Mouse (Mus musculus) embryonic facial prominence, embryonic 14.5 days (tissue): ENCODE results near the gene Bin2. TPM values are rescaled to one million over a fixed set of nuclear protein-coding genes. Genes with fewer than 3 reads are reported as not detected.

Source experiments
- ATAC-seq: fragments of 200-750 bp; cut with Nextera tagmentation; 2 replicates; pipeline ENCODE4 v1.8.0; 2017; ENCODE audit warnings: low read depth, moderate number of reproducible peaks, moderate TSS enrichment
- DNase-seq: peaks from one replicate; pipeline ENCODE4 v3.0.0-alpha.2; 2015; ENCODE audit warnings: low spot score
- H3K27ac ChIP-seq: fragments of 300-500 bp; sonication (generic); replicated peaks from 2 replicates; pipeline ENCODE4 v1.5.1; 2014; ENCODE audit warnings: low read depth, mild to moderate bottlenecking, low read length, moderate library complexity
- H3K27me3 ChIP-seq: fragments of 300-500 bp; sonication (generic); replicated peaks from 2 replicates; pipeline ENCODE4 v1.6.1; 2014; ENCODE audit warnings: low read length; ENCODE audit not compliant: control insufficient read depth, insufficient read depth
- H3K36me3 ChIP-seq: fragments of 300-500 bp; sonication (generic); 2 replicates; pipeline ENCODE4 v1.6.1; 2014; ENCODE audit warnings: low read length, mixed read lengths; ENCODE audit not compliant: control insufficient read depth, insufficient read depth
- H3K4me1 ChIP-seq: fragments of 300-500 bp; sonication (generic); 2 replicates; pipeline ENCODE4 v1.6.1; 2014; ENCODE audit warnings: antibody characterized with exemption, low read length; ENCODE audit not compliant: control insufficient read depth, insufficient read depth
- H3K4me2 ChIP-seq: fragments of 300-500 bp; sonication (generic); 2 replicates; pipeline ENCODE4 v1.6.1; 2014; ENCODE audit warnings: low read depth, mild to moderate bottlenecking, low read length, moderate library complexity, mixed read lengths
- H3K4me3 ChIP-seq: fragments of 300-500 bp; sonication (generic); 2 replicates; pipeline ENCODE4 v1.5.1; 2014; ENCODE audit warnings: low read depth, mild to moderate bottlenecking, low read length
- H3K9ac ChIP-seq: fragments of 300-500 bp; sonication (generic); 2 replicates; pipeline ENCODE4 v1.6.1; 2014; ENCODE audit warnings: low read depth, mild to moderate bottlenecking, low read length, moderate library complexity, mixed read lengths
- H3K9me3 ChIP-seq: fragments of 300-500 bp; sonication (generic); 2 replicates; pipeline ENCODE4 v1.6.1; 2016; ENCODE audit warnings: low read length; ENCODE audit not compliant: control insufficient read depth
- WGBS: fragments of 180-500 bp; shearing (Covaris S2); extraction: QIAGEN DNeasy Blood & Tissue Kit; methylation state at CpG from one replicate; pipeline ENCODE4 v1.1.7; 2014; 5-methylcytosine and 5-hydroxymethylcytosine counted together
- polyA plus RNA-seq: library from polyadenylated mRNA; unstranded; fragments of >200 nt; fragmentation: Nextera tagmentation; extraction: Ambion mirVana; gene quantifications from 2 replicates; pipeline ENCODE4 v1.2.1, GENCODE M21; 2014

The Bin2 gene
- polyA plus RNA-seq, 1 experiment from 2014 or later, result 2.3 TPM

DNA sequence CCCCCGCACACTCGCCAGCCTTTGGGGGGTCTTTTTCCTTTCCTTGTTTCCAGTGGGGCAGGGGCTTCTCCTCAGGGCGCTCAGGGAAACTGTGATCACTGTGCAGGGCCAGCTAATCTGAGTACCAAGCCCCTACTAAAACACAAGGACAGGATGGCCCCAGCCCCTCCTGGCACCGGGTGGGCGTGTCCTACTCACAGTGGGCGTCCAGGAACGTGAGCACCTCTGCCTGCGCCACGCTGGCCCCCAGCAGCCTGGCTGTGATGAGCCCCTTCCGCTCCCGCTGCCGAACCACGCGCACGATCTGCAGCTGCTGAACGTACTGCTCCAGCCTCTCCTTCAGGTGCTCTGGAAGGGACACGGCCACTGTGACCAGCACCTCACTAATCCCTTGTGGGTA is 34.6 kb upstream of the Bin2 start:
- no peaks in the 10 kb centered on the region for H3K9me3 ChIP-seq
- 0 out of 2 replicates have a peak overlapping the region, but pooled peaks have one; percentile 25 for H3K9ac ChIP-seq
- H3K4me2 ChIP-seq, result peak overlapping the region; percentile 47
- 6% methylated on average over 17 of the region's 17 CpGs for WGBS
- ATAC-seq (no peak), DNase-seq (no peak)
- H3K4me1 ChIP-seq, result peaks cover 5% of the 10 kb centered on the region; the same call in 1 of the 2 replicates
- no peaks in the 10 kb centered on the region for H3K36me3 ChIP-seq
- H3K27me3 ChIP-seq, result peaks cover 11% of the 10 kb centered on the region; the same call in 1 of the 2 replicates
- no peak overlapping the region for H3K27ac ChIP-seq
- peak overlapping the region; percentile 11; the same call in 1 of the 2 replicates for H3K4me3 ChIP-seq

- DNase-seq (no peak), ATAC-seq (no peak)
- Histone ChIP-seq H3K9me3 (no peaks in the 10 kb centered on the region), H3K4me2 (no peak overlapping the region), H3K9ac (no peak overlapping the region), H3K27me3 (peaks cover 11% of the 10 kb centered on the region; the same call in 1 of the 2 replicates), H3K4me1 (peaks cover 5% of the 10 kb centered on the region; the same call in 1 of the 2 replicates), H3K4me3 (no peak overlapping the region), H3K36me3 (no peaks in the 10 kb centered on the region), H3K27ac (no peak overlapping the region)
- WGBS, result 74% methylated on average over 6 of the region's 6 CpGs
Measured at GRCm38 (mm10) chr15:100701856-100702255, 32.5 kb upstream of the Bin2 start.

DNA sequence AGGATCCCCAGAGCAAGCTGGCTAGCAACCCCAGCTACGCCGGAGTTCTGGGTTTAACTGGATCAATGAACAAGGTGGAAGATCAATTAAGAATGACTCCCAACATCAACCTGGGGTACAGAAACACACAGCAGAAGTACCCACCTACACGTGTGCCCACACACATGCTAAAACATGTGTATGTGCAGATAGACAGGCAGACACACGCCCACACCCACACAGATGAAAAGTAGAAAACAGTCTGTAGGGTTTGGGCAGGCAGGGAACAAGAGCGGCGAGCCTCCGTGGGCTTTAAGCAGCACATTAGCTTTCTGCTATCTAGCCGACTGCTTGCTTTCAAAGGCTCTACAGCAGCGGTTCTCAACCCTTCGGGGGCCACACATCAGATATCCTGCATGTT is 31.8 kb upstream of the Bin2 start:
- H3K4me3 ChIP-seq, result no peak overlapping the region
- DNase-seq (no peak), ATAC-seq (no peak)
- H3K9me3 ChIP-seq, result no peaks in the 10 kb centered on the region
- no peak overlapping the region for H3K4me2 ChIP-seq
- peaks cover 5% of the 10 kb centered on the region; the same call in 1 of the 2 replicates for H3K4me1 ChIP-seq
- peaks cover 11% of the 10 kb centered on the region; the same call in 1 of the 2 replicates for H3K27me3 ChIP-seq
- H3K27ac ChIP-seq, result no peak overlapping the region
- no peak overlapping the region for H3K9ac ChIP-seq
- 62% methylated on average over 10 of the region's 10 CpGs for WGBS
- no peaks in the 10 kb centered on the region for H3K36me3 ChIP-seq

- Histone ChIP-seq H3K4me3 (no peak overlapping the region), H3K27ac (no peak overlapping the region), H3K9me3 (no peaks in the 10 kb centered on the region), H3K27me3 (peaks cover 11% of the 10 kb centered on the region; the same call in 1 of the 2 replicates), H3K36me3 (no peaks in the 10 kb centered on the region), H3K9ac (no peak overlapping the region), H3K4me2 (no peak overlapping the region), H3K4me1 (peaks cover 5% of the 10 kb centered on the region; the same call in 1 of the 2 replicates)
- 69% methylated on average over 5 of the region's 5 CpGs for WGBS
- DNase-seq (no peak), ATAC-seq (no peak)
Measured at GRCm38 (mm10) chr15:100700424-100700823, 31.1 kb upstream of the Bin2 start.

DNA sequence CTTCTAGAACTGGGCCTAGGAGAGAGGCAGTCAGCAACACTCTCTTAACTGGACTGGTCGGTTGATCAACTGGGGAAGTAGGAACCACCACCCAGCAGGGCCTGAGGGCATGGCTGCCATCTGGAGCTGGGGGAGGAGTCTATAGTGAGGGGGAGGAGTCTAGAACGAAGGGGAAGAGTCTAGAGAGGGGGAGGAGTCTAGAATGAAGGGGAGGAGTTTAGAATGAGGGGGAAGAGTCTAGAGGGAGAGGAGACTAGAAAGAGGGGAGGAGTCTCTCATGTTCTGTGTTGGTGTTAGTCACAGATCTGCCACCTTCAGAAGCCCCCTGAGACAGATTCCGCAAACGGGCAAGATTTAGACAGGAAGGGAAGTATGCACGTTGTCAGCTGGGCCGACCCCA is 30.0 kb upstream of the Bin2 start:
- no peak for DNase-seq
- no peaks in the 10 kb centered on the region for H3K36me3 ChIP-seq
- ATAC-seq, result no peak
- no peak overlapping the region for H3K9ac ChIP-seq
- no peaks in the 10 kb centered on the region for H3K9me3 ChIP-seq
- no peak overlapping the region for H3K4me2 ChIP-seq
- H3K4me3 ChIP-seq, result no peak overlapping the region
- 53% methylated on average over 6 of the region's 6 CpGs for WGBS
- H3K27ac ChIP-seq, result no peak overlapping the region
- peaks cover 5% of the 10 kb centered on the region; the same call in 1 of the 2 replicates for H3K4me1 ChIP-seq
- H3K27me3 ChIP-seq, result peaks cover 8% of the 10 kb centered on the region; the same call in 1 of the 2 replicates

DNA sequence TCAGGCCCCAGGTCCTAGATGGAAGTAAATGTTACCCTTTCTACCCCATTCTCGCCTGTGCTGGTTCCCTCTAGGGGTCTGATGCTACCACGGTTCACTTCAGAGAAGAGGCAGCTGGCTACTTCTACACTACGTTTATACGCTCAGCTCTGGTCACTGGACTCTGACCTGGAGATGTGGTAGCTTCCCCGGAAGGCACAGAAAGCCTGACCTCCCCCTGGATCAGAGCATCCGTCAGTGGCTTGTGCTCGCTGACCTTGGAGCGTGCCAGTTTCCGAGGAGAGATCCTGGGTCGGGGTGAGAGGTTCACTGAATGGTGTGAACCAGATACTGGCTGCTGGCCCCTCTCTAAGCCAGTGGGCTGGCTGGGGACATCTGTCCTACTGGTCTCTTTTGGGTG is 28.7 kb upstream of the Bin2 start:
- Histone ChIP-seq H3K36me3 (no peaks in the 10 kb centered on the region), H3K4me1 (no peaks in the 10 kb centered on the region), H3K9me3 (no peaks in the 10 kb centered on the region), H3K4me3 (no peak overlapping the region), H3K27ac (no peak overlapping the region), H3K9ac (no peak overlapping the region), H3K27me3 (0 out of 2 replicates have a peak, but pooled peaks cover 3% of the 10 kb centered on the region), H3K4me2 (no peak overlapping the region)
- DNase-seq, result no peak
- 80% methylated on average over 10 of the region's 10 CpGs for WGBS
- no peak for ATAC-seq

GRCm38 (mm10) chr15:100694406-100694805 is 25.1 kb upstream of the Bin2 start:
- WGBS, result 90% methylated on average over 9 of the region's 9 CpGs
- no peak for DNase-seq
- H3K9ac ChIP-seq, result no peak overlapping the region
- H3K4me2 ChIP-seq, result no peak overlapping the region
- H3K4me3 ChIP-seq, result no peak overlapping the region
- H3K36me3 ChIP-seq, result no peaks in the 10 kb centered on the region
- ATAC-seq, result no peak
- H3K27ac ChIP-seq, result no peak overlapping the region
- no peaks in the 10 kb centered on the region for H3K27me3 ChIP-seq
- H3K4me1 ChIP-seq, result no peaks in the 10 kb centered on the region
- peaks cover 9% of the 10 kb centered on the region for H3K9me3 ChIP-seq

GRCm38 (mm10) chr15:100691990-100692389 is 22.6 kb upstream of the Bin2 start:
- Histone ChIP-seq H3K36me3 (no peaks in the 10 kb centered on the region), H3K27ac (no peak overlapping the region), H3K4me1 (no peaks in the 10 kb centered on the region; the same call in 1 of the 2 replicates), H3K27me3 (no peaks in the 10 kb centered on the region), H3K9me3 (peaks cover 9% of the 10 kb centered on the region), H3K4me2 (no peak overlapping the region), H3K4me3 (no peak overlapping the region), H3K9ac (no peak overlapping the region)
- ATAC-seq (no peak), DNase-seq (no peak)
- WGBS, result 57% methylated on average over 3 of the region's 3 CpGs

DNA sequence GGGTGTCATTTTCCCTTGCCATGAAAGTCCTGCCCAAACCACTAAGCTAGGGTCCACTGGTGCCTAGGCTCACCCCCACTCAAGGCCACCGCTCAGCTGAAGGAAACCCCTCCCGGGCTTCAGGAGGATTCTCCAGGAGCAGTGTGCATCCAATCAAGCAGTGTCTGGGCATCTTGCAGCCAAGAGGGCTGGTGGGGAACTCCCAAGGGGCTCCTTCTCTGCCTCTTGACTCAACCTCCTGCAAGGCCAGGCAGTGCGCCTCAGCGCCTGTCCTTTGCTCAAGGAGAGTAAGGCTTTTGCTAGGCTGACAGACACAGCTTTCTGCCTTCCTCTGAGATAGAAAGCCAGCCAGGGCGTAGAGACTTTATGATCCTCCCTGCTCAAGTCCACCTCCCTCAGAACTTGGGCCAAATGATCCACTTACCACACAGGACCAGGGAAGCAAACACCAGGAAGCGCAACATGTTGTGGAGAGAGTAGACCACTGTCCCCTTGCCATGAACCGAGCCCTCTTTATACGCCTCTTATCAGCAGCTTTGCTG is 18.1 kb upstream of the Bin2 start, which contains the start of gene Cela1:
Gene Cela1 (minus strand): TSS at position 492 of the 542 bp plus-strand sequence.
- H3K27me3 ChIP-seq, result no peaks in the 10 kb centered on the region; the same call in 1 of the 2 replicates
- H3K4me1 ChIP-seq, result no peaks in the 10 kb centered on the region; the same call in 1 of the 2 replicates
- no peak within 1 kb of the TSS for H3K27ac ChIP-seq
- DNase-seq (no peak), ATAC-seq (no peak)
- H3K36me3 ChIP-seq, result no peaks in the 10 kb centered on the region
- WGBS, result 75% methylated on average over 8 of the region's 8 CpGs
- no peak within 1 kb of the TSS for H3K4me3 ChIP-seq
- H3K9me3 ChIP-seq, result peaks cover 9% of the 10 kb centered on the region
- H3K9ac ChIP-seq, result peak within 1 kb of the TSS; percentile 25; the same call in 1 of the 2 replicates
- H3K4me2 ChIP-seq, result no peak within 1 kb of the TSS
